Mouse (Mus musculus): Measurements from ENCODE around the gene Apln. TPM values are rescaled to one million over a fixed set of nuclear protein-coding genes. Genes with fewer than 3 reads are reported as not detected.

Apln gene
- polyA plus RNA-seq (2014; fragmentation: Nextera tagmentation; extraction: Ambion mirVana) = 4.7 and 5.5 TPM in 2 replicates

GRCm38 (mm10) chrX:48034144-48035113 lies at the start of gene Apln:
Apln (minus strand) TSS chrX:48034853.
- WGBS = 17% methylated on average over 71 of the region's 73 CpGs
- H3K27ac ChIP-seq (replicated peaks in 1 of 2; ENCODE audit: control insufficient read depth in 1 of 2, insufficient read depth in 1 of 2, low read depth in 2 of 2, low read length in 2 of 2) = no peak within 1 kb of the TSS
- H3K36me3 ChIP-seq (ENCODE audit: control insufficient read depth, insufficient read depth, low read length) = no peaks in the 10 kb centered on the region
- peak within 1 kb of the TSS; percentile 72 for H3K9ac ChIP-seq (ENCODE audit: low read length)
- peak within 1 kb of the TSS; percentile 52 to 69 for H3K4me3 ChIP-seq (ENCODE audit: control insufficient read depth in 1 of 2, insufficient read depth in 1 of 2, low read depth in 1 of 2, low read length in 2 of 2)
- peak; percentile 59 for ATAC-seq (ENCODE audit: insufficient number of reproducible peaks, insufficient read depth, low FRiP score, low read depth)
- H3K9me3 ChIP-seq (ENCODE audit: control insufficient read depth, low read length) = no peaks in the 10 kb centered on the region
- peaks cover 22% of the 10 kb centered on the region for H3K27me3 ChIP-seq (ENCODE audit: control insufficient read depth, insufficient read depth, low read length)
- peak within 1 kb of the TSS; percentile 81 for H3K4me2 ChIP-seq (ENCODE audit: low read length)
- peaks cover 0 to 2% of the 10 kb centered on the region in 2 experiments; a peak in 1 of 4 replicates for H3K4me1 ChIP-seq (ENCODE audit: control insufficient read depth in 2 of 2, insufficient read depth in 2 of 2, low read length in 2 of 2)

- ATAC-seq (ENCODE audit: insufficient number of reproducible peaks, insufficient read depth, low FRiP score, low read depth) = no peak
These were observed 47.7 kb upstream of the Apln start for GRCm38 (mm10) chrX:48082364-48082763.

GRCm38 (mm10) chrX:48076806-48077425 lies 42.3 kb upstream of the Apln start:
- no peak for ATAC-seq (ENCODE audit: insufficient number of reproducible peaks, insufficient read depth, low FRiP score, low read depth)
- Histone ChIP-seq H3K27me3 (ENCODE audit: control insufficient read depth, insufficient read depth, low read length) (no peaks in the 10 kb centered on the region), H3K9ac (ENCODE audit: low read length) (no peak overlapping the region), H3K9me3 (ENCODE audit: control insufficient read depth, low read length) (no peaks in the 10 kb centered on the region), H3K4me2 (ENCODE audit: low read length) (no peak overlapping the region), H3K4me3 (ENCODE audit: control insufficient read depth in 1 of 2, insufficient read depth in 1 of 2, low read depth in 1 of 2, low read length in 2 of 2) (no peak overlapping the region), H3K4me1 (ENCODE audit: control insufficient read depth in 2 of 2, insufficient read depth in 2 of 2, low read length in 2 of 2) (no peaks in the 10 kb centered on the region; a peak in 1 of 4 replicates), H3K27ac (replicated peaks in 1 of 2; ENCODE audit: control insufficient read depth in 1 of 2, insufficient read depth in 1 of 2, low read depth in 2 of 2, low read length in 2 of 2) (no peak overlapping the region), H3K36me3 (ENCODE audit: control insufficient read depth, insufficient read depth, low read length) (no peaks in the 10 kb centered on the region)
- WGBS = 70% methylated on average over 4 of the region's 4 CpGs

More at GRCm38 (mm10) chrX:48082364-48082763, 47.7 kb upstream of the Apln start:
- Histone ChIP-seq H3K9me3 (ENCODE audit: control insufficient read depth, low read length) (no peaks in the 10 kb centered on the region), H3K27ac (replicated peaks in 1 of 2; ENCODE audit: control insufficient read depth in 1 of 2, insufficient read depth in 1 of 2, low read depth in 2 of 2, low read length in 2 of 2) (no peak overlapping the region), H3K4me3 (ENCODE audit: control insufficient read depth in 1 of 2, insufficient read depth in 1 of 2, low read depth in 1 of 2, low read length in 2 of 2) (no peak overlapping the region), H3K27me3 (ENCODE audit: control insufficient read depth, insufficient read depth, low read length) (no peaks in the 10 kb centered on the region), H3K4me2 (ENCODE audit: low read length) (no peak overlapping the region), H3K36me3 (ENCODE audit: control insufficient read depth, insufficient read depth, low read length) (no peaks in the 10 kb centered on the region), H3K9ac (ENCODE audit: low read length) (no peak overlapping the region), H3K4me1 (ENCODE audit: control insufficient read depth in 2 of 2, insufficient read depth in 2 of 2, low read length in 2 of 2) (no peaks in the 10 kb centered on the region; a peak in 2 of 4 replicates)
- WGBS = 52% methylated on average over 5 of the region's 5 CpGs

GRCm38 (mm10) chrX:48074691-48075090 lies 40.0 kb upstream of the Apln start:
- H3K9ac ChIP-seq (ENCODE audit: low read length) = no peak overlapping the region
- H3K36me3 ChIP-seq (ENCODE audit: control insufficient read depth, insufficient read depth, low read length) = no peaks in the 10 kb centered on the region
- H3K4me2 ChIP-seq (ENCODE audit: low read length) = no peak overlapping the region
- no peak overlapping the region for H3K27ac ChIP-seq (replicated peaks in 1 of 2; ENCODE audit: control insufficient read depth in 1 of 2, insufficient read depth in 1 of 2, low read depth in 2 of 2, low read length in 2 of 2)
- no peaks in the 10 kb centered on the region for H3K4me1 ChIP-seq (ENCODE audit: control insufficient read depth in 2 of 2, insufficient read depth in 2 of 2, low read length in 2 of 2)
- H3K27me3 ChIP-seq (ENCODE audit: control insufficient read depth, insufficient read depth, low read length) = no peaks in the 10 kb centered on the region; the same call in 1 of the 2 replicates
- no peak for ATAC-seq (ENCODE audit: insufficient number of reproducible peaks, insufficient read depth, low FRiP score, low read depth)
- WGBS = 71% methylated on average over 3 of the region's 3 CpGs
- no peak overlapping the region for H3K4me3 ChIP-seq (ENCODE audit: control insufficient read depth in 1 of 2, insufficient read depth in 1 of 2, low read depth in 1 of 2, low read length in 2 of 2)
- no peaks in the 10 kb centered on the region for H3K9me3 ChIP-seq (ENCODE audit: control insufficient read depth, low read length)

- no peak for ATAC-seq (ENCODE audit: insufficient number of reproducible peaks, insufficient read depth, low FRiP score, low read depth)
- no peaks in the 10 kb centered on the region; the same call in 1 of the 2 replicates for H3K27me3 ChIP-seq (ENCODE audit: control insufficient read depth, insufficient read depth, low read length)
- no peaks in the 10 kb centered on the region for H3K36me3 ChIP-seq (ENCODE audit: control insufficient read depth, insufficient read depth, low read length)
- no peaks in the 10 kb centered on the region for H3K4me1 ChIP-seq (ENCODE audit: control insufficient read depth in 2 of 2, insufficient read depth in 2 of 2, low read length in 2 of 2)
- H3K27ac ChIP-seq (replicated peaks in 1 of 2; ENCODE audit: control insufficient read depth in 1 of 2, insufficient read depth in 1 of 2, low read depth in 2 of 2, low read length in 2 of 2) = no peak overlapping the region
- no peak overlapping the region for H3K4me3 ChIP-seq (ENCODE audit: control insufficient read depth in 1 of 2, insufficient read depth in 1 of 2, low read depth in 1 of 2, low read length in 2 of 2)
- 30% methylated on average over 5 of the region's 5 CpGs for WGBS
- H3K9ac ChIP-seq (ENCODE audit: low read length) = no peak overlapping the region
- H3K4me2 ChIP-seq (ENCODE audit: low read length) = no peak overlapping the region
- H3K9me3 ChIP-seq (ENCODE audit: control insufficient read depth, low read length) = no peaks in the 10 kb centered on the region
These were observed 37.7 kb upstream of the Apln start for GRCm38 (mm10) chrX:48072401-48072800.

GRCm38 (mm10) chrX:48071961-48072360 lies 37.3 kb upstream of the Apln start:
- 32% methylated on average over 3 of the region's 3 CpGs for WGBS
- no peaks in the 10 kb centered on the region; the same call in 1 of the 2 replicates for H3K27me3 ChIP-seq (ENCODE audit: control insufficient read depth, insufficient read depth, low read length)
- H3K4me3 ChIP-seq (ENCODE audit: control insufficient read depth in 1 of 2, insufficient read depth in 1 of 2, low read depth in 1 of 2, low read length in 2 of 2) = no peak overlapping the region
- no peak overlapping the region for H3K4me2 ChIP-seq (ENCODE audit: low read length)
- H3K27ac ChIP-seq (replicated peaks in 1 of 2; ENCODE audit: control insufficient read depth in 1 of 2, insufficient read depth in 1 of 2, low read depth in 2 of 2, low read length in 2 of 2) = no peak overlapping the region
- H3K36me3 ChIP-seq (ENCODE audit: control insufficient read depth, insufficient read depth, low read length) = no peaks in the 10 kb centered on the region
- H3K9me3 ChIP-seq (ENCODE audit: control insufficient read depth, low read length) = no peaks in the 10 kb centered on the region
- ATAC-seq (ENCODE audit: insufficient number of reproducible peaks, insufficient read depth, low FRiP score, low read depth) = no peak
- no peak overlapping the region for H3K9ac ChIP-seq (ENCODE audit: low read length)
- H3K4me1 ChIP-seq (ENCODE audit: control insufficient read depth in 2 of 2, insufficient read depth in 2 of 2, low read length in 2 of 2) = no peaks in the 10 kb centered on the region

GRCm38 (mm10) chrX:48066891-48067290 lies 32.2 kb upstream of the Apln start:
- H3K9me3 ChIP-seq (ENCODE audit: control insufficient read depth, low read length) = no peaks in the 10 kb centered on the region
- H3K9ac ChIP-seq (ENCODE audit: low read length) = no peak overlapping the region
- 87% methylated on average over 3 of the region's 3 CpGs for WGBS
- no peak overlapping the region for H3K4me2 ChIP-seq (ENCODE audit: low read length)
- no peak for ATAC-seq (ENCODE audit: insufficient number of reproducible peaks, insufficient read depth, low FRiP score, low read depth)
- no peak overlapping the region for H3K4me3 ChIP-seq (ENCODE audit: control insufficient read depth in 1 of 2, insufficient read depth in 1 of 2, low read depth in 1 of 2, low read length in 2 of 2)
- H3K27ac ChIP-seq (replicated peaks in 1 of 2; ENCODE audit: control insufficient read depth in 1 of 2, insufficient read depth in 1 of 2, low read depth in 2 of 2, low read length in 2 of 2) = no peak overlapping the region
- H3K4me1 ChIP-seq (ENCODE audit: control insufficient read depth in 2 of 2, insufficient read depth in 2 of 2, low read length in 2 of 2) = no peaks in the 10 kb centered on the region
- H3K36me3 ChIP-seq (ENCODE audit: control insufficient read depth, insufficient read depth, low read length) = no peaks in the 10 kb centered on the region
- peaks cover 3% of the 10 kb centered on the region; the same call in 1 of the 2 replicates for H3K27me3 ChIP-seq (ENCODE audit: control insufficient read depth, insufficient read depth, low read length)
